Mouse (Mus musculus) skeletal muscle tissue, adult 2 months (tissue): Measurements from ENCODE around the gene Usp38.

Experiments
- DNase-seq: peaks from one replicate; pipeline ENCODE4 v3.0.0-alpha.2; 2012; ENCODE audit warnings: low read depth, low spot score

The Usp38 gene

GRCm38 (mm10) chr8:80961937-80962591 lies 52.7 kb downstream of the Usp38 start:
- DNase-seq: no peak

DNA sequence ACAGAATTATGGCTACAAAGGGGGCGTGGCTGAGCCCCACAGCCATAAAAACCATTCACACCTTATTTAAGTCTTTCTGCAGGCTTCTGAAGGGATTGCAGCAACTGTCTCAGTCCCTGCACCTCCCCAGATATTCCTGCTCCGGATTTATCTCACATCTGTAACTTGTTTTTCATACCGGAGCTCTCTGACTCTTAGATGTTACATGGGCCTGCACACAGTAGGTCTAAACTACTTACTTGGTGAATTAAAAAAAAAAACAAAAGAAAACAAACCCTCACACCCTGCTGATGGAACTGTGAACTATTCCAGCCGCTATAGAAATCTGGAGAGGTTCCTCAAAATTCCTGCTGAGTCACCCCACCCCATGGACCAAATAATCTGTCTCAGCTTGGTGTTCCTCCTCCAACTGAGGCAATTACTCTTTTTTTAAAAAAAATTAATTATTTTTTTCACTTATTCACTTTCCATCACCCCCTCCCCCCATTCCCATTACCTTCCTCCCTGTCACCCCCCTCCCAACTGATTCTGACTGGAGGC lies 53.6 kb downstream of the Usp38 start:
- no peak for DNase-seq

DNA sequence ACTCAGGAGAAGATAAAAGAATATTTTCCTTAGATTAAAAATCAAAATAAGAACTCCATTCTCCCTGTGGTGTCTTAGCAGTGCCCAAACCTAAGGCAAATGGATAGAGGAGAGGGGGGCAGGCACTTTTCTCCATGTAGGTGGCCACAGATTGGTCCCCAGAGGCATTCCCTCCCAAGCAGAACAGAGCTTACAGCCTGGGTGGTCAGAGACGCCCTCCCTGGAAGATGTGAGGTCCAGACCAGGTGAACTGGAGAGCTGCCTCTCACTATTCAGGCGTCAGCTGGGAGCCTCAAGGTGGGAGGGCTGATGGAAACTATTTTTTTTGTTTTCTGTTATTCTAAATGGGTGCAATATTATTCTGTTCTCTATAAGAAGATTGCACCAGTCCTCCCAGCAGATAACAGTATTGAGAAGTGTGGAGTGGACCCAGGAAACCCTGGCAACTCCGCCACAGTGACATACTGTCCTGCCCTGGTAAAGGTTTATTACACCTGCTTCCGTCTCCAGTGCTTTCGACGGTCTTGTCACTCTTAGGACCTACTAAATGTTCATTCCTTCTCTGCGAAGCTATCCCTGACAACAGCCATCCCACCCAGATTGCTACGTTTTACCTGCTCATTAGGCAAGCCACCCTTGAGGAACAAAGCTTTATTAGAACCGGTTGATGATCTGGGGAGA lies 55.0 kb downstream of the Usp38 start:
- DNase-seq: no peak

DNA sequence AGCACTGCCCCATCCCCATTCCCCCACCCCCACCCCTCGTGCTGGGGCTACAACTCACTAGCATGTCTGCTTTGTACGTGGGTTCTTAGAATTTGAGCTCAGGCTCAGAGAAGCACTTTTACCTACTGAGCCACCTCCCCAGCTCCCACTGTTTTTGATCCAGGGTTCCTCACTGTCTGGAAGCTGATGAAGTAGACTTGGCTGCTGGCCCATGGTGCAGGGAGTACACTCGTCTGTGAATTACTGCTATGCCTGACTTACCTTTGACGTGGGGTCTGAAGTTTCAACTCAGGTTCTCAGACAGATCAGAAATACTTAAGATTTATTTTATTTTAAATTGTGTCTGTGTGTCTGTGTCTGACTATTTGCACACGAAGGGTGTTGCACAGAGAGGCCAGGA lies 57.0 kb downstream of the Usp38 start:
- no peak for DNase-seq

GRCm38 (mm10) chr8:80952973-80953372 lies 61.8 kb downstream of the Usp38 start:
- DNase-seq: no peak

GRCm38 (mm10) chr8:80952235-80952915 lies 62.4 kb downstream of the Usp38 start:
- peak; percentile 14 for DNase-seq

GRCm38 (mm10) chr8:80948405-80949183 lies 66.1 kb downstream of the Usp38 start:
- DNase-seq: peak; percentile 14

- no peak for DNase-seq
These were observed 71.0 kb downstream of the Usp38 start for GRCm38 (mm10) chr8:80943742-80944141.

GRCm38 (mm10) chr8:80941621-80942020 lies 73.1 kb downstream of the Usp38 start:
- DNase-seq: no peak

DNA sequence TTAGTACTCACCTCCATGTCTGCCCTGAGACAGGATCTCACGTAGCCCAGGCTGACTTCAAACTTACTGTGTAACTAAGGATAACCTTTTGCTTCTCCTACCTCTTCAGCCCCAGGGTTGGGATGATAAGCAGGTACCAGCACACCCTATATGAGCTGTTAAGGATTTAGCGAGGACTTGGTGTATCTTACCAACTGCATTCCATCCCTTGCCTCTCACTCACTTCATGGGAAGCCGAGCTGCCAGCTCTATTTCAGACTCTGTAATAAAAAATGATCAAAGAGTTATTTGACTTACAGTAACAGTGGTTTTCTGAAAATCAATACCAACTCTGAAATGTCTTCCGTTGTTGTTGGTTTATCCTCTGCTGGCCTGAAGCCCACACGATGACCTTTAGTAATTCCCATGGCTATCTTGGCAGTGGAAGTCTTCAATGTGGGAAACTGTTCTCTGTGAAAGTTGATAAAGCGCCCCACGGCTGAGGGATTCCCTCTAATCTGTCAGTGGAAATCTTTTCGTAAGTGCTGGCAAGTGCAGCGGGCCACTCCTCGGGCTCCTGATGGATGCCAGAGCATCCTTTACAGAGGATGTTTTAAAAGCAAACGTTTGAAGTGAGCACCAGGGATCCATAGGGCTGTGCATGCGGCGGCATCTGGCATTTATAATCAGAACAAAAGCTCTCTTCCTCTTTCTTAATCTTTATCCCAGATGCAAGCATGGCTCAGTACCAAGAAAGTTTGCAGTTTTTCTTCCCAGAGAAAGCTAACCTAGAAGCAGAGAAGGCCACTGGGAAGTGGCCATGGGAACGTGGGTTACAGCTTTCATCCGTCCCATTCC lies 76.7 kb downstream of the Usp38 start:
- peak; percentile 28 for DNase-seq
